Mouse (Mus musculus) small intestine, adult 2 months (tissue): ENCODE data around the gene Smim4.

Experiments used
- CTCF ChIP-seq: fragments of 200-500 bp; IDR thresholded peaks from 2 replicates; pipeline ENCODE4 v1.5.1; 2012; ENCODE audit warnings: low read depth, mild to moderate bottlenecking, control low read depth, inconsistent platforms, low read length, moderate library complexity, mixed read lengths; ENCODE audit not compliant: insufficient replicate concordance, insufficient read length; ENCODE audit errors: extremely low read depth
- POLR2A ChIP-seq: fragments of 200-500 bp; IDR thresholded peaks from 2 replicates; pipeline ENCODE4 v1.6.1; 2012; ENCODE audit warnings: low read depth, mild to moderate bottlenecking, control low read depth, inconsistent platforms, low read length, moderate library complexity

DNA sequence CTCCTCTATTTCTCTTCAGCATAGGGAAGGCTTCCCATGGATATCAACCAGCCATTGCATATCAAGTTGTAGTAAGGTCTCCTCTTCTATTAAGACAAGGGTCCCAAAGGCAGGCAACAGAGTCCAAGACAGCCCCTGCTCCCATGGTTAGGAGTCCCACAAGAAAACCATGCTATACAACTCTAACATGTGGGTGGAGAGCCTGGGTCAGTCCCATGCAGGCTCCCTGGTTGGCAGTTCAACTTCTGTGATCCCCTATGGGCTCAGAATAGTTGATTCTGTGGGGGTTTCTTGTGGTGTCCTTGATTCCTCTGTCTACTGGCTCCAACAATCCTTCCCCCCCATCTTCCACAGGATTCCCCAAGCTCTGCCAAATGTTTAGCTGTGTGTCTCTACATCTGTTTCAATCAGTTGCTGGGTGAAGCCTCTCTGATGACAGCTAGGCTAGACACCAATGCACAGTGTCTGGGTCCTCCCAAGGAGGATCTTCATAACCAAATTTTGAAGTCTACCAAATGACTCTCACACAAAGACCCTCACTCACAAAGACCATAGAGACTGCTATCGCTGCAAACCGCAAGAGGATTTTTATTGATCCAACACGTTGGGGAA is 50.1 kb downstream of the Smim4 start:
- TF ChIP-seq POLR2A (no peak), CTCF (no peak)
